Mouse (Mus musculus): ENCODE measurements around the gene Hebp1. TPM values are rescaled to one million over a fixed set of nuclear protein-coding genes. Genes with fewer than 3 reads are reported as not detected.

Hebp1 gene
- total RNA-seq, 2 experiments from 2014 or later: 305 to 376 TPM

GRCm38 (mm10) chr6:135200122-135200957, 2.5 kb upstream of the Hebp1 start:
- no peak for ATAC-seq (replicated peaks; ENCODE audit: low FRiP score, poor library complexity, severe bottlenecking)

DNA sequence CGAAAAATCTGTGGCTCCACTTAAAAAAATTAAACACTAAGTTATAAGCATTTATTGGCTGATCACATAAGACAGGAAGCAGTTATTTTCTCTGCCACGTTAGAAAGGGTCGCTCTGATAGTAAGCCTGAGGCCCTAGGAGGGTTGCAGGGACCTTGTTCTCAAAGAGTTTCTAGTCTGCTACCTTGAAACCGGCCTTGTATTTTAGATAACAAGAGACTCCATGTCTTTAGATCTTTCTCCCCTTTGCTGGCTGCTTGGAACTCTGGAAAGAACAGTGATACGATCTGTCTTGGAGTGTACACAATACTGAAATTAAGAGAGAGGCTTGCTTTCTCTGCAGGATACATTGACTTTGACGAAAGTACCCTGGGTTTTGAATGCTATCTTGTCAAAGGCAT, 904 bp upstream of the Hebp1 start:
- ATAC-seq (replicated peaks; ENCODE audit: low FRiP score, poor library complexity, severe bottlenecking): no peak

DNA sequence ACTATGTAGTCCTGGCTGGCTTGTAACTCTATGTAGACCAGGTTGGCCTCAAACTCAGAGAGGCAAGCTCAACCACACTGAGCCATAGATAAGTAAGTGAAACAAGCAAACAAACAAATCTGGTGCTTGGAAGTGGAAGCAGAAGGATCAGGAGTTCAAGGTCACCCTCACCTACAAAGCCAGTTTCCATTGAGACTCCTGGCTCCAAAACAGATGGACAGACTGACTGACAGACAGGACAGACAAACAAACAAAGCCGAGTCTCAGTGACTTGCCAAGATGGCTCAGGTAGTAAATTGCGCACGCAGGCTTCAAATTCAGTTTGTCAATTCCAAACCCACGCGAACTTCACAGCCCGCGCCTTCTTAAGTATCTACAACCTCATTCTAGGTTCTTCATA, 376 bp downstream of the Hebp1 start:
- ATAC-seq (replicated peaks; ENCODE audit: low FRiP score, poor library complexity, severe bottlenecking): no peak

- peak; percentile 72 for ATAC-seq (replicated peaks; ENCODE audit: low FRiP score, poor library complexity, severe bottlenecking)
Measured at GRCm38 (mm10) chr6:135196707-135197106, 1.1 kb downstream of the Hebp1 start.

GRCm38 (mm10) chr6:135194907-135195306, 2.9 kb downstream of the Hebp1 start:
- peak; percentile 58 for ATAC-seq (replicated peaks; ENCODE audit: low FRiP score, poor library complexity, severe bottlenecking)

DNA sequence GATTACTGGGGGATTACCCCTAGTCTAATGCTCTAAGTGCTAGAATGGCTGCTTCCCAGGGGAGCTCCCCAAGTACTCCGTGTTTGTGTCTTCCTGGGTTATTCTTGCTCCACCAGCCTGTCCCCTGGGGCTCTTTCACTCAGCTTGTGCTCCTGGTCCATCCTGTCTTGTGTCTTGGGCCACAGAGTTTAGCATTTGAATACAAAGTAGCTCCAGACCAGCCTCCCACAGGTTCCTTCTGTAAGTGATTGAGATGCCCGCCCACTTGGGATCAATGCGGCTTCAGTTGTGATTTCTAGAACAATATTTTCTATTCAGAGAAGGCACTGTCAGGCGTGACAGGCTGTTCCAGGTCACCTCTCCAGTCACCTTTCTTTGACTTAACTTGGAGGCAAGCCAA, 4.1 kb downstream of the Hebp1 start:
- no peak for ATAC-seq (replicated peaks; ENCODE audit: low FRiP score, poor library complexity, severe bottlenecking)

- ATAC-seq (replicated peaks; ENCODE audit: low FRiP score, poor library complexity, severe bottlenecking): no peak
Measured at GRCm38 (mm10) chr6:135192993-135193392, 4.8 kb downstream of the Hebp1 start.

- no peak for ATAC-seq (replicated peaks; ENCODE audit: low FRiP score, poor library complexity, severe bottlenecking)
Measured at GRCm38 (mm10) chr6:135191906-135192305, 5.9 kb downstream of the Hebp1 start.

GRCm38 (mm10) chr6:135190122-135190521, 7.7 kb downstream of the Hebp1 start:
- no peak for ATAC-seq (replicated peaks; ENCODE audit: low FRiP score, poor library complexity, severe bottlenecking)

DNA sequence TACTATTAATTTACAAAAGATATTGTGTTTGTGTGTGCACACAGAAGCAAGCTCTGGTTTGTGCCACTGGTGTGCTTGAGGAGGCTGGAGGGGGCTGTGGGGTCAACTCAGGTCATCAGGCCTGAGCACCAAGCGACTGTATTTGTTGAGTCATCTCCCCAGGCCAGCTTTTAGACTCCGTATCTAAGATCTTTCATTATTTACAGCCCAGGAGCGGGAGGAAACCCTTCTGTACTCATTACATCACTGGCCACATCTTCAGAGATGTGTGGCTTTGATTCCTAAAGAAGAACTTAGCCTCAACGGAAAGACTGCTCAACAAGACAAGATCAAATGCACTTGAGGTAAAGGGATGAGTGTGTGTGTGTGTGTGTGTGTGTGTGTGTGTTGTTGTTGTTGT, 9.2 kb downstream of the Hebp1 start:
- ATAC-seq (replicated peaks; ENCODE audit: low FRiP score, poor library complexity, severe bottlenecking): no peak

DNA sequence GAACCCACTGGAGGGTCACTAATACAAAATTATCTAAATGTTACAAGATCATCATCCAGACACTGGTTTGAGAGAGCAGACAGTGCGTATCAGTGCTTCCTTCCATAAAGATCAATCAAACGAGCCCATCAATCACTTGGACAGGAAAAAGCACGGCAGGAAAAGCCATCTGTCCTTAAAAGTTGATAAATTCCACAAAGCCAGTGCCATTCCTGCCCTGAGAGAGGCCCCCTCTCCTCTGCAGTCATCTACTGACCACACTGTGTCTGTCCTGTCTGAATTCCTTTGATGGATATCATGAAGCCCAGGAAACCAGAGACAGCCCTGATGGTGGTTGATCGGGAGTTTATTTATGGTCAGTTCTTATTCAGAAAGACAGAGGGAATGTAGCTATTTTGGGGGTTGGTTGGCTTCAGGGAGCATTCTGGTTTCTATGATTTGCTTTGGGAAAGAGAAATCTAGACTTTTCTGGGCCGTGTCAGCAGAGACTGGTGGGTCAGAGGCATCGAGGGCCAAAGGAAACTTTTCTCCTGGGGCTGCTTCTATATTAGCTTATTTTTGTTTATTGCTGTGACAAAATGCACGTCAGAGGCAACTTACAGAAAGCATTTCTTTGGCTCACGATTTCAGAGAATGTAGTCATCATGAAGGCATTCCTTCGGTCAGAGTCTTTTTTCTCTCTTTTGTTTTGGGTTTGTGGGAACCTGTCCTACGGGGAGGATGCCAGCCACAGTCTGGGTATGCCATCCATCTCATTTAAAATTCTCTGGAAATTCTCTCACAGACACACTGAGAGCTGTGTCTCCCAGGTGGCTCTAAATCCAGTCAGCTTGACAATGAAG, 10.5 kb downstream of the Hebp1 start:
- no peak for ATAC-seq (replicated peaks; ENCODE audit: low FRiP score, poor library complexity, severe bottlenecking)

- ATAC-seq (replicated peaks; ENCODE audit: low FRiP score, poor library complexity, severe bottlenecking): peak; percentile 80
Measured at GRCm38 (mm10) chr6:135183961-135184360, 13.9 kb downstream of the Hebp1 start.

DNA sequence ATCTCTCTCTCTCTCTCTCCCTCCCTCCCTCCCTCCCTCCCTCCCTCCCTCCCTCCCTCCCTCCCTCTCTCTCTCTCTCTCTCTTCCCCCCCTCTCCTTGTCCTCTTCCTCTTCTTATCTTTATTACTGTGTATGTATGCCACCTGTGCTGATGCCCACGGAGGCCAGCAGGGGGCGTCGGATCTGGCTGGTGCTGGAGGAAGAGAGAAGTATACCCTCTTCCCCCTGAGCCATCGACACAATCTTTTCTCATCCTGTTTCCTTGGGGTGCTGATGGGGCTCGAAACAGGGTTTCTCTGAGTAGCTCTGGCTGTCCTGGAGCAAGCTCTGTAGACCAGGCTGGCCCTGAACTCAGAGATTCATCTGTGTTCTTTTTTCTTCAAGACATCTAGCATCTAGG, 14.9 kb downstream of the Hebp1 start:
- ATAC-seq (replicated peaks; ENCODE audit: low FRiP score, poor library complexity, severe bottlenecking): peak; percentile 67

- no peak for ATAC-seq (replicated peaks; ENCODE audit: low FRiP score, poor library complexity, severe bottlenecking)
Measured at GRCm38 (mm10) chr6:135178599-135178998, 19.2 kb downstream of the Hebp1 start.

GRCm38 (mm10) chr6:135177271-135177670, 20.6 kb downstream of the Hebp1 start:
- no peak for ATAC-seq (replicated peaks; ENCODE audit: low FRiP score, poor library complexity, severe bottlenecking)

GRCm38 (mm10) chr6:135175014-135175413, 22.8 kb downstream of the Hebp1 start:
- no peak for ATAC-seq (replicated peaks; ENCODE audit: low FRiP score, poor library complexity, severe bottlenecking)

DNA sequence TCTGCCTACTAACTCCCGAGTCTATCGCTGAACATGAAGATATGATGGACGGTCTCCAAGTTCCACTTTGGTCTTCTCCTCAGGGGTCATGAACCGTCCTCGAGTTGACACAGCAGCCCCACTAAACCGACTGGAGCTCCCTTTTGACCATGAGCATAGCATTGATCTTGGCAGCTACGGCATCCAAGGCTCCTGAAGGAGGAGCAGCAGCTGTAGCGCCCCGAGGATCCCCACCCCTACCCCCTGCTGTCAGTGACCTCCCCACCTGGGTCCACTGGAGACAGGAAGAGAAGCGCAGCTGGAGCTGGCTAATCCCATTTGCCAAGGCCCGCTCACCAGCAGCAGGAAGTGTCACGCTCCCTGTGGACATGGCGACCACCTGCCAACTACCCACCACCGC, 26.1 kb downstream of the Hebp1 start:
- no peak for ATAC-seq (replicated peaks; ENCODE audit: low FRiP score, poor library complexity, severe bottlenecking)

DNA sequence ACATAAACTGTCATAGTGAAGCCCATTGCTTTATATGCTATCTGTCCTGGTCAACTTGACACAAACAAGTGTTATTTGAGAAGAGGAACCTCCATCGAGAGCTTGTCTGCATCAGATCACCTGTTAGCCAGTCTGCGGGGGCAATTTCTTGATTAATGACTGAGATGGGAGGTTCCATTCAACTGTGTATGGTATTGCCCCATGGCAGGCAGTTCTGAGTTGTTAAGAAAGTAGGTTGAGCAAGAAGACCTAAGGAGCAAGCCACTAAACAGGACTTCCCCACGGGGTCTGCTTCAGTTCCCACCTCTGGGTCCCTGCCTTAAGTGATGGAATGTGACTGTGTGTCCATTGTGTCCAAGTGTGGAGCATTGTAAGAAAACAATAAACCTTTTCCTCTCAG, 28.6 kb downstream of the Hebp1 start:
- ATAC-seq (replicated peaks; ENCODE audit: low FRiP score, poor library complexity, severe bottlenecking): no peak

- no peak for ATAC-seq (replicated peaks; ENCODE audit: low FRiP score, poor library complexity, severe bottlenecking)
Measured at GRCm38 (mm10) chr6:135168471-135168870, 29.4 kb downstream of the Hebp1 start.

- peak; percentile 82 for ATAC-seq (replicated peaks; ENCODE audit: low FRiP score, poor library complexity, severe bottlenecking)
Measured at GRCm38 (mm10) chr6:135167380-135168311, 30.2 kb downstream of the Hebp1 start.

Data from erythroid progenitor cell, adult 5-6 weeks (primary cell).